Mouse (Mus musculus): ENCODE results near the gene Cdkn3.

- TF ChIP-seq CTCF (IDR thresholded peaks at IDR 0.05; ENCODE audit: insufficient read depth, low read depth, low read length) (no peak), POLR2A (IDR thresholded peaks at IDR 0.05; ENCODE audit: insufficient read depth, low read depth, low read length) (no peak)
Measured at GRCm38 (mm10) chr14:46757736-46758135, 2.6 kb upstream of the Cdkn3 start.

All from olfactory bulb, adult 2 months (tissue).